13 mouse cellular contexts compared by ENCODE assay signal in the genomic region with DNA sequence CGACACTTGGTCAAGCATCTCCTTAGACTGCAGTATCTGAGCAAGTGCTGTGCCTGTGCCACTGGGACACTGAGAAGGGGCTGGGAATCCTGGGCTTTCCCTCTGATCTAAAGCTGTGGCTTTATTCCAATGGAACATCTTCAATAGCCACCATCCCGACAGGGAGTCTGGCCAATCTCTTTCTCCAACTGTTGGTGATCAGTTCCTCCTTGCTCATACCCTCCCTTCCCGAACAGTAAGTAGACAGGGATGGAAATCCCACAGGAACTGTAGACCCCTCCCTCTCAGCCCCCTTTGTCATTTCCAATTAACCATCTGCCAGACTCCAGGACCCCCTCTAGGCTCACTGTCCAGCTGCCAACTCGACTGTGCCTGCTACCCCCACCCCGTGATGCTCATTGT. TPM values are rescaled to one million over a fixed set of nuclear protein-coding genes. Genes with fewer than 3 reads are reported as not detected.
A peak's percentile ranks its signal among the peaks of the same experiment; 100 is the strongest.
DNase-seq lines count a peak whose midpoint lies in the region; ATAC-seq and TF ChIP-seq lines count a peak whose summit lies in the region.
"Had no signal": no experiment of that assay in that cellular context is flagged by ENCODE, and none has a peak within 500 bp of the region (broad histone marks: within the 10 kb centered on the region; RNA-seq: fewer than 3 reads in every experiment).

No protein-coding gene starts in this region.

- ATAC-seq in embryonic facial prominence, embryonic 12.5 days (ENCODE audit: insufficient number of reproducible peaks, insufficient read depth, low FRiP score, low TSS enrichment): no peak
- peak; percentile 74; the same call in 1 of the 2 replicates for ATAC-seq in hindbrain, embryonic 14.5 days (ENCODE audit: low FRiP score)
- ATAC-seq in midbrain, postnatal 0 days (ENCODE audit: low FRiP score): 0 out of 2 replicates have a peak, but pooled peaks have one; percentile 41
- ATAC-seq in megakaryocyte-erythroid progenitor cell, adult 5-6 weeks (replicated peaks; ENCODE audit: low FRiP score, low TSS enrichment, poor library complexity, severe bottlenecking): no peak
- ATAC-seq in frontal cortex, adult (ENCODE audit: low TSS enrichment): no peak

- DNase-seq in embryo, embryonic 11 days: peak; percentile 45
- DNase-seq in embryo, embryonic 9.5 days (ENCODE audit: extremely low spot score): no peak
- DNase-seq in hindbrain, embryonic 14.5 days (ENCODE audit: low spot score): peak; percentile 60
- peak; percentile 71 for DNase-seq in midbrain, postnatal 0 days (ENCODE audit: low spot score)
- DNase-seq in gastrocnemius, postnatal 36 days: no peak
- DNase-seq: cerebellum, postnatal 36 days; heart, postnatal 14 days; liver had no signal

- H3K36me3 ChIP-seq in embryonic facial prominence, embryonic 12.5 days: no peaks in the 10 kb centered on the region
- H3K36me3 ChIP-seq in hindbrain, embryonic 14.5 days (replicated peaks; ENCODE audit: control insufficient read depth, insufficient read depth): no peaks in the 10 kb centered on the region
- H3K36me3 ChIP-seq in midbrain, postnatal 0 days (ENCODE audit: insufficient read depth, low read length): no peaks in the 10 kb centered on the region
- H3K36me3 ChIP-seq: kidney, embryonic 15.5 days; lung, embryonic 15.5 days had no signal

- no peak overlapping the region for H3K4me2 ChIP-seq in embryonic facial prominence, embryonic 12.5 days (replicated peaks)
- 0 out of 2 replicates have a peak overlapping the region, but pooled peaks have one; percentile 21 for H3K4me2 ChIP-seq in hindbrain, embryonic 14.5 days (replicated peaks)
- no peak overlapping the region for H3K4me2 ChIP-seq in midbrain, postnatal 0 days (ENCODE audit: low read depth, low read length, poor library complexity, severe bottlenecking)
- H3K4me2 ChIP-seq: kidney, embryonic 15.5 days; lung, embryonic 15.5 days had no signal

- H3K9me3 ChIP-seq in embryonic facial prominence, embryonic 12.5 days: no peaks in the 10 kb centered on the region
- no peaks in the 10 kb centered on the region for H3K9me3 ChIP-seq in hindbrain, embryonic 14.5 days (ENCODE audit: control insufficient read depth, low read length)
- H3K9me3 ChIP-seq in midbrain, postnatal 0 days (ENCODE audit: low read length): no peaks in the 10 kb centered on the region
- H3K9me3 ChIP-seq: kidney, embryonic 15.5 days; lung, embryonic 15.5 days had no signal

- intact Hi-C loops in gastrocnemius, postnatal 36 days (cut with DNase I): no loop called here

- H3K27me3 ChIP-seq in embryonic facial prominence, embryonic 12.5 days: no peaks in the 10 kb centered on the region
- H3K27me3 ChIP-seq in hindbrain, embryonic 14.5 days (ENCODE audit: control insufficient read depth, insufficient read depth, low read length): no peaks in the 10 kb centered on the region
- H3K27me3 ChIP-seq in midbrain, postnatal 0 days (ENCODE audit: insufficient read depth, low read length): no peaks in the 10 kb centered on the region
- H3K27me3 ChIP-seq: kidney, embryonic 15.5 days; lung, embryonic 15.5 days had no signal

- 34% methylated on average over 5 of the region's 5 CpGs for WGBS in embryonic facial prominence, embryonic 12.5 days
- WGBS in hindbrain, embryonic 14.5 days: 9% methylated on average over 5 of the region's 5 CpGs
- 10% methylated on average over 5 of the region's 5 CpGs for WGBS in midbrain, postnatal 0 days

- no peak overlapping the region for H3K4me3 ChIP-seq in embryonic facial prominence, embryonic 12.5 days
- no peak overlapping the region for H3K4me3 ChIP-seq in hindbrain, embryonic 14.5 days (replicated peaks; ENCODE audit: low read length)
- H3K4me3 ChIP-seq in midbrain, postnatal 0 days (ENCODE audit: low read depth, low read length): no peak overlapping the region
- H3K4me3 ChIP-seq: kidney, embryonic 15.5 days; lung, embryonic 15.5 days had no signal

- no peak for TF ChIP-seq CTCF in midbrain, postnatal 0 days (IDR thresholded peaks at IDR 0.05)

- no peak overlapping the region for H3K27ac ChIP-seq in embryonic facial prominence, embryonic 12.5 days
- no peak overlapping the region; the same call in 1 of the 2 replicates for H3K27ac ChIP-seq in hindbrain, embryonic 14.5 days
- H3K27ac ChIP-seq in midbrain, postnatal 0 days (ENCODE audit: low read depth, low read length): no peak overlapping the region
- H3K27ac ChIP-seq: kidney, embryonic 15.5 days; lung, embryonic 15.5 days had no signal

- peak overlapping the region; percentile 12; the same call in 1 of the 2 replicates for H3K9ac ChIP-seq in embryonic facial prominence, embryonic 12.5 days
- no peak overlapping the region for H3K9ac ChIP-seq in hindbrain, embryonic 14.5 days
- no peak overlapping the region for H3K9ac ChIP-seq in midbrain, postnatal 0 days (replicated peaks; ENCODE audit: low read length, poor library complexity, severe bottlenecking)
- H3K9ac ChIP-seq: kidney, embryonic 15.5 days; lung, embryonic 15.5 days had no signal

- H3K4me1 ChIP-seq in embryonic facial prominence, embryonic 12.5 days: peaks cover 64% of the 10 kb centered on the region
- H3K4me1 ChIP-seq in hindbrain, embryonic 14.5 days (replicated peaks; ENCODE audit: control insufficient read depth, insufficient read depth, low read length): peaks cover 75% of the 10 kb centered on the region
- peaks cover 13% of the 10 kb centered on the region; the same call in 1 of the 2 replicates for H3K4me1 ChIP-seq in midbrain, postnatal 0 days (ENCODE audit: insufficient read depth, low read length)

RNA-seq across cellular contexts. Expression of a gene that starts 11.6 kb away (rescaled TPM):
- 19.2 and 20.9 TPM in 2 replicates for polyA plus RNA-seq in embryonic facial prominence, embryonic 12.5 days (2016; fragmentation: Nextera tagmentation; extraction: Ambion mirVana)
- 25.4 and 30.5 TPM in 2 replicates for polyA plus RNA-seq in hindbrain, embryonic 14.5 days (2014; fragmentation: Nextera tagmentation; extraction: Ambion mirVana)
- 128 and 156 TPM in 2 replicates for total RNA-seq in midbrain, postnatal 0 days (2014; rRNA removed)
- polyA plus RNA-seq in midbrain, postnatal 0 days (2015; fragmentation: Nextera tagmentation; extraction: Ambion mirVana): 18.2 and 23.6 TPM in 2 replicates
- total RNA-seq in megakaryocyte-erythroid progenitor cell, adult 5-6 weeks (2014; fragmentation: Nextera tagmentation): 1.6 and 1.7 TPM in 2 replicates
- 3.7 and 4.3 TPM in 2 replicates for total RNA-seq in megakaryocyte-erythroid progenitor cell, adult 5-6 weeks (2017)
- 10 to 100 TPM; 19.0 to 21.5 TPM for total RNA-seq in gastrocnemius, postnatal 36 days (2021)

Comparison
In these comparisons a context has a peak if more than half of its experiments do, and no peak if none do; other contexts are left out.
1. DNase-seq: peak in embryo, embryonic 11 days (single experiment), hindbrain, embryonic 14.5 days (single experiment) and midbrain, postnatal 0 days (single experiment); none in embryo, embryonic 9.5 days (single experiment) and gastrocnemius, postnatal 36 days (0 of 2).
2. ATAC-seq: peak in hindbrain, embryonic 14.5 days (single experiment) and midbrain, postnatal 0 days (single experiment); none in embryonic facial prominence, embryonic 12.5 days (single experiment), megakaryocyte-erythroid progenitor cell, adult 5-6 weeks (single experiment) and frontal cortex, adult (single experiment).